Mouse (Mus musculus) CD8-positive naive resting alpha-beta T cell, adult 57 days (primary cell): ENCODE measurements around the gene Unc45b. TPM values are rescaled to one million over a fixed set of nuclear protein-coding genes. Genes with fewer than 3 reads are reported as not detected.

Experiments used
- total RNA-seq: library from RNA; stranded (reverse); gene quantifications from one replicate; pipeline ENCODE4 v1.2.4, GENCODE M21; 2023

The Unc45b gene
- total RNA-seq = not detected

GRCm38 (mm10) chr11:82910250-82910649 is at the start of gene Unc45b:
Gene Unc45b (plus strand): TSS chr11:82910550.

GRCm38 (mm10) chr11:82871031-82871446 is 39.3 kb upstream of the Unc45b start, which contains the start of gene Rffl:
Gene Rffl (minus strand): TSS chr11:82871210.

GRCm38 (mm10) chr11:82890342-82890762 is 20.0 kb upstream of the Unc45b start, which contains the start of gene Rad51d:
Gene Rad51d (minus strand): TSS chr11:82890614.

GRCm38 (mm10) chr11:82891936-82892335 is 18.4 kb upstream of the Unc45b start, which contains the start of gene Fndc8:
Gene Fndc8 (plus strand): TSS chr11:82892124.

GRCm38 (mm10) chr11:82907651-82908607 is 2.4 kb upstream of the Unc45b start, which contains the start of gene Nle1:
Gene Nle1 (minus strand): TSS chr11:82908411.

GRCm38 (mm10) chr11:82950736-82951481 is 40.6 kb downstream of the Unc45b start, which contains the start of gene Slfn5:
Gene Slfn5 (plus strand): TSS chr11:82951349.

GRCm38 (mm10) chr11:82991469-82992166 is 81.3 kb downstream of the Unc45b start, which contains the start of gene Slfn9:
Gene Slfn9 (minus strand): TSS chr11:82991830.

Other genes starting within 250 kb of the Unc45b start
- gene Cct6b, start 146.2 kb upstream of the Unc45b start, total RNA-seq = 0.77 TPM
- gene Zfp830, start 146.2 kb upstream of the Unc45b start, total RNA-seq = 34.8 TPM
- 42.7 TPM for gene Lig3, start 129.4 kb upstream of the Unc45b start, total RNA-seq
- 18.6 TPM for gene Rffl, start 39.3 kb upstream of the Unc45b start, total RNA-seq
- gene Rad51d, start 19.9 kb upstream of the Unc45b start, total RNA-seq = 18.7 TPM
- gene Fndc8, start 18.4 kb upstream of the Unc45b start, total RNA-seq = not detected
- 103 TPM for gene Nle1, start 2.1 kb upstream of the Unc45b start, total RNA-seq
- gene Slfn5, start 40.8 kb downstream of the Unc45b start, total RNA-seq = 40.9 TPM
- 18.4 TPM for gene Slfn9, start 81.3 kb downstream of the Unc45b start, total RNA-seq
- gene Slfn8, start 110.3 kb downstream of the Unc45b start, total RNA-seq = 48.4 TPM
- gene Slfn2, start 154.6 kb downstream of the Unc45b start, total RNA-seq = 134 TPM
- gene Slfn1, start 206.3 kb downstream of the Unc45b start, total RNA-seq = 97.2 TPM